Comparison of ENCODE assay signal across 7 mouse cellular contexts in the genomic region with DNA sequence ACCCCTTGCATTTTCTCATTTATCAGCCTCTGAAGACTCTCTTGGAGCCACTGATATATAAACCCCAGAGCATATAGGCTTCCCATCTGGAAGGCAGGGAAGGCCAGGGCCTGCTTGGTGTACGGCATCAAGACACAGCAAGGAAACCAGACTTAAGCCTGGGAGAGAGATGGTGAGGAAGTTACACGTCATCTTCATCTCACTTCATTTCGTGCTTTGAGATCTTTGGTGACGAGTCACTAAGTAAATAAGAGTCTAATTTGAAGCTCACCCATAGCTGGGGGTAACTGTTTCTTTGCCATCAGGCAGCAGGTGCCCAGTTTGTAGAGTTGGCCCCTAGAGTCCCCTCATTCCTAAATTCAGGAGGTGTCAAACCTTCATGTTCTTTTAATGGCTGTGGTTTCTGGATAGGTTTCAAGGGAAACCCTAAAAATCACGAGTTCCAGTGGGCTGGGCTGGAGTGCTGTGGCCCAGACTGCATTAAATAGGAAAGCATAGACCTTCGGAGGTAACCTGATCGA.
A peak's percentile ranks its signal among the peaks of the same experiment; 100 is the strongest.
DNase-seq lines count a peak whose midpoint lies in the region; ATAC-seq lines count a peak whose summit lies in the region.

No protein-coding gene starts in this region.

- no peaks in the 10 kb centered on the region for H3K27me3 ChIP-seq in lung, embryonic 16.5 days (ENCODE audit: control insufficient read depth, insufficient read depth, low read depth, low read length)
- H3K27me3 ChIP-seq in forebrain, embryonic 13.5 days: peaks cover 88% of the 10 kb centered on the region
- H3K27me3 ChIP-seq in limb, embryonic 12.5 days: no peaks in the 10 kb centered on the region
- no peaks in the 10 kb centered on the region for H3K27me3 ChIP-seq in stomach, embryonic 16.5 days (ENCODE audit: control insufficient read depth, insufficient read depth, low read length)

- 31% methylated on average over 7 of the region's 7 CpGs for WGBS in lung, embryonic 16.5 days
- WGBS in forebrain, embryonic 13.5 days: 58% methylated on average over 7 of the region's 7 CpGs
- WGBS in limb, embryonic 12.5 days: 17% methylated on average over 7 of the region's 7 CpGs
- 36% methylated on average over 7 of the region's 7 CpGs for WGBS in stomach, embryonic 16.5 days

- DNase-seq in lung, postnatal 36 days: no peak
- DNase-seq in cerebellum, adult 9-10 months: no peak
- no peak for DNase-seq in Muller cell, postnatal 12 days (ENCODE audit: inconsistent ontology term)

- ATAC-seq in lung, embryonic 16.5 days (ENCODE audit: low read depth): no peak
- ATAC-seq in forebrain, embryonic 13.5 days: no peak
- no peak; the same call in 1 of the 2 replicates for ATAC-seq in limb, embryonic 12.5 days (ENCODE audit: insufficient number of reproducible peaks, insufficient read depth, low FRiP score, low TSS enrichment, low read depth)
- ATAC-seq in stomach, embryonic 16.5 days (ENCODE audit: insufficient read depth, low FRiP score): no peak

- no peaks in the 10 kb centered on the region for H3K36me3 ChIP-seq in lung, embryonic 16.5 days (ENCODE audit: control insufficient read depth, insufficient read depth, low read length)
- H3K36me3 ChIP-seq in forebrain, embryonic 13.5 days (ENCODE audit: poor library complexity, severe bottlenecking): no peaks in the 10 kb centered on the region
- H3K36me3 ChIP-seq in limb, embryonic 12.5 days: no peaks in the 10 kb centered on the region
- no peaks in the 10 kb centered on the region for H3K36me3 ChIP-seq in stomach, embryonic 16.5 days (ENCODE audit: control insufficient read depth, insufficient read depth, low read length)

- H3K9ac ChIP-seq in lung, embryonic 16.5 days (ENCODE audit: low read length): peak overlapping the region; percentile 37
- H3K9ac ChIP-seq in forebrain, embryonic 13.5 days: peak overlapping the region; percentile 41
- H3K9ac ChIP-seq in limb, embryonic 12.5 days (replicated peaks): peak overlapping the region; percentile 53
- peak overlapping the region; percentile 16 for H3K9ac ChIP-seq in stomach, embryonic 16.5 days (ENCODE audit: low read length)

- H3K9me3 ChIP-seq in lung, embryonic 16.5 days (ENCODE audit: control insufficient read depth, low read length): no peaks in the 10 kb centered on the region
- H3K9me3 ChIP-seq in forebrain, embryonic 13.5 days (replicated peaks): no peaks in the 10 kb centered on the region
- H3K9me3 ChIP-seq in limb, embryonic 12.5 days: no peaks in the 10 kb centered on the region
- H3K9me3 ChIP-seq in stomach, embryonic 16.5 days (replicated peaks; ENCODE audit: control insufficient read depth, low read length): no peaks in the 10 kb centered on the region

- peak overlapping the region; percentile 74 for H3K4me3 ChIP-seq in lung, embryonic 16.5 days (ENCODE audit: low read length)
- peak overlapping the region; percentile 71 for H3K4me3 ChIP-seq in forebrain, embryonic 13.5 days
- H3K4me3 ChIP-seq in limb, embryonic 12.5 days (replicated peaks): peak overlapping the region; percentile 79
- peak overlapping the region; percentile 74 for H3K4me3 ChIP-seq in stomach, embryonic 16.5 days (replicated peaks; ENCODE audit: low read length)

- peak overlapping the region; percentile 92 for H3K27ac ChIP-seq in lung, embryonic 16.5 days (ENCODE audit: low read length)
- H3K27ac ChIP-seq in forebrain, embryonic 13.5 days: no peak overlapping the region
- H3K27ac ChIP-seq in limb, embryonic 12.5 days: peak overlapping the region; percentile 98
- H3K27ac ChIP-seq in stomach, embryonic 16.5 days (ENCODE audit: low read length): peak overlapping the region; percentile 56

- H3K4me2 ChIP-seq in lung, embryonic 16.5 days (ENCODE audit: low read depth, low read length): peak overlapping the region; percentile 90
- peak overlapping the region; percentile 98 for H3K4me2 ChIP-seq in forebrain, embryonic 13.5 days
- H3K4me2 ChIP-seq in limb, embryonic 12.5 days: peak overlapping the region; percentile 96
- peak overlapping the region; percentile 84 for H3K4me2 ChIP-seq in stomach, embryonic 16.5 days (ENCODE audit: low read depth, low read length)

- peaks cover 60% of the 10 kb centered on the region for H3K4me1 ChIP-seq in lung, embryonic 16.5 days (replicated peaks; ENCODE audit: control insufficient read depth, insufficient read depth, low read length)
- H3K4me1 ChIP-seq in forebrain, embryonic 13.5 days: peaks cover 75% of the 10 kb centered on the region
- H3K4me1 ChIP-seq in limb, embryonic 12.5 days (replicated peaks): peaks cover 93% of the 10 kb centered on the region
- H3K4me1 ChIP-seq in stomach, embryonic 16.5 days (ENCODE audit: control insufficient read depth, insufficient read depth, low read length): peaks cover 71% of the 10 kb centered on the region
